Mouse (Mus musculus): ENCODE results near the gene Pax7. TPM values are rescaled to one million over a fixed set of nuclear protein-coding genes. Genes with fewer than 3 reads are reported as not detected.
A peak's percentile ranks its signal among the peaks of the same experiment; 100 is the strongest.

Gene Pax7
- 0.15 TPM in 1 of 2 replicates, not detected in the other for polyA plus RNA-seq (2015; fragmentation: Nextera tagmentation; extraction: Ambion mirVana)

GRCm38 (mm10) chr4:139833036-139833634, at the start of gene Pax7:
TSS of gene Pax7 (minus strand) at chr4:139833528.
- no peak within 1 kb of the TSS for H3K4me3 ChIP-seq (replicated peaks; ENCODE audit: low read length)
- H3K9me3 ChIP-seq (ENCODE audit: control insufficient read depth, low read length) = no peaks in the 10 kb centered on the region
- H3K4me2 ChIP-seq (ENCODE audit: low read length) = no peak within 1 kb of the TSS
- H3K9ac ChIP-seq (replicated peaks; ENCODE audit: low read depth, low read length) = no peak within 1 kb of the TSS
- no peak for ATAC-seq
- H3K4me1 ChIP-seq (replicated peaks; ENCODE audit: control insufficient read depth, insufficient read depth, low read length) = peaks cover 16% of the 10 kb centered on the region
- under 1% methylated on average over 36 of the region's 41 CpGs for WGBS
- H3K36me3 ChIP-seq (ENCODE audit: control insufficient read depth, insufficient read depth) = no peaks in the 10 kb centered on the region
- no peak within 1 kb of the TSS for H3K27ac ChIP-seq (ENCODE audit: low read length)
- H3K27me3 ChIP-seq (replicated peaks; ENCODE audit: control insufficient read depth, insufficient read depth, low read length) = peaks cover 81% of the 10 kb centered on the region

- Histone ChIP-seq H3K9me3 (ENCODE audit: control insufficient read depth, low read length) (no peaks in the 10 kb centered on the region), H3K4me3 (replicated peaks; ENCODE audit: low read length) (no peak overlapping the region), H3K4me2 (ENCODE audit: low read length) (no peak overlapping the region), H3K27ac (ENCODE audit: low read length) (no peak overlapping the region), H3K27me3 (replicated peaks; ENCODE audit: control insufficient read depth, insufficient read depth, low read length) (no peaks in the 10 kb centered on the region), H3K36me3 (ENCODE audit: control insufficient read depth, insufficient read depth) (no peaks in the 10 kb centered on the region), H3K4me1 (replicated peaks; ENCODE audit: control insufficient read depth, insufficient read depth, low read length) (no peaks in the 10 kb centered on the region), H3K9ac (replicated peaks; ENCODE audit: low read depth, low read length) (no peak overlapping the region)
- no peak for ATAC-seq
Observed at GRCm38 (mm10) chr4:139881796-139882195, 48.5 kb upstream of the Pax7 start.

- Histone ChIP-seq H3K9ac (replicated peaks; ENCODE audit: low read depth, low read length) (no peak overlapping the region), H3K4me3 (replicated peaks; ENCODE audit: low read length) (no peak overlapping the region), H3K27me3 (replicated peaks; ENCODE audit: control insufficient read depth, insufficient read depth, low read length) (no peaks in the 10 kb centered on the region), H3K4me1 (replicated peaks; ENCODE audit: control insufficient read depth, insufficient read depth, low read length) (no peaks in the 10 kb centered on the region), H3K36me3 (ENCODE audit: control insufficient read depth, insufficient read depth) (no peaks in the 10 kb centered on the region), H3K4me2 (ENCODE audit: low read length) (no peak overlapping the region), H3K9me3 (ENCODE audit: control insufficient read depth, low read length) (no peaks in the 10 kb centered on the region), H3K27ac (ENCODE audit: low read length) (no peak overlapping the region)
- ATAC-seq = no peak
- 56% methylated on average over 7 of the region's 7 CpGs for WGBS
Observed at GRCm38 (mm10) chr4:139879324-139879723, 46.0 kb upstream of the Pax7 start.

- Histone ChIP-seq H3K9ac (replicated peaks; ENCODE audit: low read depth, low read length) (no peak overlapping the region), H3K4me3 (replicated peaks; ENCODE audit: low read length) (no peak overlapping the region), H3K27me3 (replicated peaks; ENCODE audit: control insufficient read depth, insufficient read depth, low read length) (no peaks in the 10 kb centered on the region), H3K36me3 (ENCODE audit: control insufficient read depth, insufficient read depth) (no peaks in the 10 kb centered on the region), H3K9me3 (ENCODE audit: control insufficient read depth, low read length) (no peaks in the 10 kb centered on the region), H3K27ac (ENCODE audit: low read length) (no peak overlapping the region), H3K4me2 (ENCODE audit: low read length) (no peak overlapping the region), H3K4me1 (replicated peaks; ENCODE audit: control insufficient read depth, insufficient read depth, low read length) (no peaks in the 10 kb centered on the region)
- WGBS = 67% methylated on average over 4 of the region's 4 CpGs
- ATAC-seq = no peak
Observed at GRCm38 (mm10) chr4:139878443-139878842, 45.1 kb upstream of the Pax7 start.

- no peaks in the 10 kb centered on the region for H3K27me3 ChIP-seq (replicated peaks; ENCODE audit: control insufficient read depth, insufficient read depth, low read length)
- 5% methylated on average over 4 of the region's 4 CpGs for WGBS
- H3K36me3 ChIP-seq (ENCODE audit: control insufficient read depth, insufficient read depth) = no peaks in the 10 kb centered on the region
- no peaks in the 10 kb centered on the region for H3K4me1 ChIP-seq (replicated peaks; ENCODE audit: control insufficient read depth, insufficient read depth, low read length)
- H3K9me3 ChIP-seq (ENCODE audit: control insufficient read depth, low read length) = no peaks in the 10 kb centered on the region
- H3K4me2 ChIP-seq (ENCODE audit: low read length) = no peak overlapping the region
- no peak overlapping the region for H3K4me3 ChIP-seq (replicated peaks; ENCODE audit: low read length)
- no peak overlapping the region for H3K9ac ChIP-seq (replicated peaks; ENCODE audit: low read depth, low read length)
- ATAC-seq = peak; percentile 82
- no peak overlapping the region for H3K27ac ChIP-seq (ENCODE audit: low read length)
Observed at GRCm38 (mm10) chr4:139877269-139877668, 43.9 kb upstream of the Pax7 start.

- ATAC-seq = peak; percentile 75
- no peak overlapping the region for H3K27ac ChIP-seq (ENCODE audit: low read length)
- no peak overlapping the region for H3K9ac ChIP-seq (replicated peaks; ENCODE audit: low read depth, low read length)
- 0 out of 2 replicates have a peak, but pooled peaks cover 2% of the 10 kb centered on the region for H3K27me3 ChIP-seq (replicated peaks; ENCODE audit: control insufficient read depth, insufficient read depth, low read length)
- H3K36me3 ChIP-seq (ENCODE audit: control insufficient read depth, insufficient read depth) = no peaks in the 10 kb centered on the region
- 5% methylated on average over 3 of the region's 3 CpGs for WGBS
- H3K4me1 ChIP-seq (replicated peaks; ENCODE audit: control insufficient read depth, insufficient read depth, low read length) = no peaks in the 10 kb centered on the region
- H3K4me3 ChIP-seq (replicated peaks; ENCODE audit: low read length) = no peak overlapping the region
- no peak overlapping the region for H3K4me2 ChIP-seq (ENCODE audit: low read length)
- H3K9me3 ChIP-seq (ENCODE audit: control insufficient read depth, low read length) = no peaks in the 10 kb centered on the region
Observed at GRCm38 (mm10) chr4:139872595-139872994, 39.3 kb upstream of the Pax7 start.

- no peak overlapping the region for H3K4me2 ChIP-seq (ENCODE audit: low read length)
- H3K9me3 ChIP-seq (ENCODE audit: control insufficient read depth, low read length) = no peaks in the 10 kb centered on the region
- WGBS = 24% methylated on average over 12 of the region's 12 CpGs
- H3K4me1 ChIP-seq (replicated peaks; ENCODE audit: control insufficient read depth, insufficient read depth, low read length) = no peaks in the 10 kb centered on the region
- H3K9ac ChIP-seq (replicated peaks; ENCODE audit: low read depth, low read length) = no peak overlapping the region
- H3K4me3 ChIP-seq (replicated peaks; ENCODE audit: low read length) = no peak overlapping the region
- no peak overlapping the region for H3K27ac ChIP-seq (ENCODE audit: low read length)
- 0 out of 2 replicates have a peak, but pooled peaks cover 2% of the 10 kb centered on the region for H3K27me3 ChIP-seq (replicated peaks; ENCODE audit: control insufficient read depth, insufficient read depth, low read length)
- ATAC-seq = no peak
- H3K36me3 ChIP-seq (ENCODE audit: control insufficient read depth, insufficient read depth) = no peaks in the 10 kb centered on the region
Observed at GRCm38 (mm10) chr4:139871699-139872098, 38.4 kb upstream of the Pax7 start.

- WGBS = 68% methylated on average over 1 of the region's 1 CpGs
- Histone ChIP-seq H3K4me3 (replicated peaks; ENCODE audit: low read length) (no peak overlapping the region), H3K9me3 (ENCODE audit: control insufficient read depth, low read length) (no peaks in the 10 kb centered on the region), H3K4me1 (replicated peaks; ENCODE audit: control insufficient read depth, insufficient read depth, low read length) (no peaks in the 10 kb centered on the region), H3K36me3 (ENCODE audit: control insufficient read depth, insufficient read depth) (no peaks in the 10 kb centered on the region), H3K27ac (ENCODE audit: low read length) (no peak overlapping the region), H3K4me2 (ENCODE audit: low read length) (no peak overlapping the region), H3K27me3 (replicated peaks; ENCODE audit: control insufficient read depth, insufficient read depth, low read length) (peaks cover 2% of the 10 kb centered on the region; the same call in 1 of the 2 replicates), H3K9ac (replicated peaks; ENCODE audit: low read depth, low read length) (no peak overlapping the region)
- ATAC-seq = no peak
Observed at GRCm38 (mm10) chr4:139863218-139863617, 29.9 kb upstream of the Pax7 start.

- Histone ChIP-seq H3K9me3 (ENCODE audit: control insufficient read depth, low read length) (no peaks in the 10 kb centered on the region), H3K36me3 (ENCODE audit: control insufficient read depth, insufficient read depth) (no peaks in the 10 kb centered on the region), H3K9ac (replicated peaks; ENCODE audit: low read depth, low read length) (no peak overlapping the region), H3K27me3 (replicated peaks; ENCODE audit: control insufficient read depth, insufficient read depth, low read length) (peaks cover 27% of the 10 kb centered on the region), H3K4me3 (replicated peaks; ENCODE audit: low read length) (no peak overlapping the region), H3K4me1 (replicated peaks; ENCODE audit: control insufficient read depth, insufficient read depth, low read length) (no peaks in the 10 kb centered on the region), H3K27ac (ENCODE audit: low read length) (no peak overlapping the region), H3K4me2 (ENCODE audit: low read length) (no peak overlapping the region)
- WGBS = 2% methylated on average over 12 of the region's 13 CpGs
- peak; percentile 52; the same call in 1 of the 2 replicates for ATAC-seq
Observed at GRCm38 (mm10) chr4:139858635-139859176, 25.4 kb upstream of the Pax7 start.

Measured in forebrain, embryonic 16.5 days (tissue).